ENCODE assay signal across 13 mouse cellular contexts in the genomic region with DNA sequence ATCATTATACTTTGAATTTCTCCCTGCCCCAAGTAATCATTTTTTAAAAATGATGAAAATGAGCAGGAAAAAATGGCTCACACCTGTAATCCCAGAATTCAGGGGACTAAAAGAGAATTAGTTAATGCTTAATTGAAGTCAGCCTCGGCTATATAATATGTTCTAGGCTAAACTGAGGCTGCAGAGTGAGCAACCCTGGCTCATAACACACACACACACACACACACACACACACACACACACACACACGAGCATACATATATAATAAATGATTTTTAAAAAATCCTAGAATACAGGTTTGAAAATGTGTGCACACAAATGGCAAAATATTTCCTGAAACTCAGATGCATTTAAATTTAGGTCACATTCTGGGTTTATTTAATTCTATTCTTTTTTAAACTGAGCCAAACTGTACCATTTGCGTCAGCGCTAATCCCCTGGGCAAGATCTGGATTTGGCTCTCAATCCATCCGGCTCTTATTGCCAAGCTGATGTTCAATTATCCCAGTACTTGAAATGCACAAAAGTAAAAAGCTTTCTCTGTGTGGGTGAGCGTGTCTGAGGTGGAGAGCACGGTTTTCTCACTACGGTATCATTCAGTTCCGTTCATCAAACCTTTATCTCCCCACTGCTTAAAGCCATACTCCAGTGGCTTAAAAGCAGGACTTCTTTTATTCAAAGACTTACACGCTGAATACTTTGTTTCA. TPM values are rescaled to one million over a fixed set of nuclear protein-coding genes. Genes with fewer than 3 reads are reported as not detected.
DNase-seq lines count a peak whose midpoint lies in the region; ATAC-seq and TF ChIP-seq lines count a peak whose summit lies in the region.
"Had no signal": no experiment of that assay in that cellular context is flagged by ENCODE, and none has a peak within 500 bp of the region (broad histone marks: within the 10 kb centered on the region; RNA-seq: fewer than 3 reads in every experiment).

No protein-coding gene starts in this region.

- no peaks in the 10 kb centered on the region for H3K27me3 ChIP-seq in forebrain, embryonic 15.5 days
- H3K27me3 ChIP-seq in midbrain, postnatal 0 days (ENCODE audit: insufficient read depth, low read length) = no peaks in the 10 kb centered on the region
- H3K27me3 ChIP-seq in kidney, embryonic 14.5 days (ENCODE audit: control insufficient read depth, insufficient read depth, low read length) = no peaks in the 10 kb centered on the region
- H3K27me3 ChIP-seq: intestine, embryonic 15.5 days; liver, embryonic 15.5 days; megakaryocyte, embryonic 14.5 days had no signal

- 10% methylated on average over 10 of the region's 10 CpGs for WGBS in forebrain, embryonic 15.5 days
- 26% methylated on average over 10 of the region's 10 CpGs for WGBS in midbrain, postnatal 0 days
- 86% methylated on average over 10 of the region's 10 CpGs for WGBS in kidney, embryonic 14.5 days

- H3K4me1 ChIP-seq in forebrain, embryonic 15.5 days = peaks cover 18% of the 10 kb centered on the region
- H3K4me1 ChIP-seq in midbrain, postnatal 0 days (ENCODE audit: insufficient read depth, low read length) = peaks cover 2% of the 10 kb centered on the region; the same call in 1 of the 2 replicates
- no peaks in the 10 kb centered on the region for H3K4me1 ChIP-seq in kidney, embryonic 14.5 days (ENCODE audit: control insufficient read depth, insufficient read depth, low read length)
- H3K4me1 ChIP-seq: intestine, embryonic 15.5 days; liver, embryonic 15.5 days; megakaryocyte, embryonic 14.5 days had no signal

- H3K36me3 ChIP-seq in forebrain, embryonic 15.5 days = no peaks in the 10 kb centered on the region
- no peaks in the 10 kb centered on the region for H3K36me3 ChIP-seq in midbrain, postnatal 0 days (ENCODE audit: insufficient read depth, low read length)
- no peaks in the 10 kb centered on the region for H3K36me3 ChIP-seq in kidney, embryonic 14.5 days (ENCODE audit: control insufficient read depth, insufficient read depth, low read length)
- H3K36me3 ChIP-seq: intestine, embryonic 15.5 days; liver, embryonic 15.5 days had no signal

- H3K4me2 ChIP-seq in forebrain, embryonic 15.5 days (replicated peaks) = peak overlapping the region; percentile 23
- H3K4me2 ChIP-seq in midbrain, postnatal 0 days (ENCODE audit: low read depth, low read length, poor library complexity, severe bottlenecking) = no peak overlapping the region
- no peak overlapping the region for H3K4me2 ChIP-seq in kidney, embryonic 14.5 days (replicated peaks; ENCODE audit: low read depth, low read length)
- H3K4me2 ChIP-seq: intestine, embryonic 15.5 days; liver, embryonic 15.5 days had no signal

- no peak overlapping the region for H3K9ac ChIP-seq in forebrain, embryonic 15.5 days (replicated peaks)
- H3K9ac ChIP-seq in midbrain, postnatal 0 days (replicated peaks; ENCODE audit: low read length, poor library complexity, severe bottlenecking) = no peak overlapping the region
- H3K9ac ChIP-seq in kidney, embryonic 14.5 days (ENCODE audit: low read depth, low read length) = no peak overlapping the region
- H3K9ac ChIP-seq: intestine, embryonic 15.5 days; liver, embryonic 15.5 days had no signal

- no peaks in the 10 kb centered on the region for H3K9me3 ChIP-seq in forebrain, embryonic 15.5 days
- H3K9me3 ChIP-seq in midbrain, postnatal 0 days (ENCODE audit: low read length) = no peaks in the 10 kb centered on the region
- H3K9me3 ChIP-seq in kidney, embryonic 14.5 days (ENCODE audit: control insufficient read depth, low read length) = no peaks in the 10 kb centered on the region
- H3K9me3 ChIP-seq: intestine, embryonic 15.5 days; liver, embryonic 15.5 days; megakaryocyte, embryonic 14.5 days had no signal

- TF ChIP-seq CTCF in midbrain, postnatal 0 days (IDR thresholded peaks at IDR 0.05) = no peak

- no peak overlapping the region for H3K4me3 ChIP-seq in forebrain, embryonic 15.5 days
- H3K4me3 ChIP-seq in midbrain, postnatal 0 days (ENCODE audit: low read depth, low read length) = no peak overlapping the region
- no peak overlapping the region for H3K4me3 ChIP-seq in kidney, embryonic 14.5 days (ENCODE audit: low read length)
- H3K4me3 ChIP-seq: intestine, embryonic 15.5 days; liver, embryonic 15.5 days; megakaryocyte, embryonic 14.5 days had no signal

- intact Hi-C loops in left cerebral cortex, postnatal 36 days (cut with DNase I) = no loop called here

- H3K27ac ChIP-seq in forebrain, embryonic 15.5 days (replicated peaks) = peak overlapping the region; percentile 80
- no peak overlapping the region for H3K27ac ChIP-seq in midbrain, postnatal 0 days (ENCODE audit: low read depth, low read length)
- no peak overlapping the region for H3K27ac ChIP-seq in kidney, embryonic 14.5 days (ENCODE audit: low read depth, low read length)
- H3K27ac ChIP-seq: intestine, embryonic 15.5 days; liver, embryonic 15.5 days had no signal

- ATAC-seq in frontal cortex, adult (ENCODE audit: low TSS enrichment) = peak; percentile 89
- peak; percentile 92 for ATAC-seq in forebrain, embryonic 15.5 days (replicated peaks)
- no peak for ATAC-seq in midbrain, postnatal 0 days (ENCODE audit: low FRiP score)
- ATAC-seq in kidney, embryonic 14.5 days (ENCODE audit: low FRiP score, low TSS enrichment) = no peak
- ATAC-seq: CD4-positive, CD25-positive, alpha-beta regulatory T cell, adult 4 months; intestine, embryonic 15.5 days had no signal

- no peak for DNase-seq in frontal cortex, postnatal 10 days (ENCODE audit: low spot score in 2 of 2)
- DNase-seq in left cerebral cortex, adult 11 months (ENCODE audit: low spot score) = peak; percentile 4
- no peak for DNase-seq in left cerebral cortex, postnatal 36 days (ENCODE audit: low spot score in 2 of 2)
- peak; percentile 65 for DNase-seq in midbrain, postnatal 0 days (ENCODE audit: low spot score)
- DNase-seq in adipocyte (ENCODE audit: low spot score) = no peak
- DNase-seq: gastrocnemius, postnatal 36 days had no signal

RNA-seq across cellular contexts. Expression of gene Slco1c1, which starts 43.8 kb away (rescaled TPM):
- total RNA-seq in left cerebral cortex, postnatal 36 days (2021) = 10 to 100 TPM; 54.6 to 61.0 TPM
- polyA plus RNA-seq in forebrain, embryonic 15.5 days (2015; fragmentation: Nextera tagmentation; extraction: Ambion mirVana) = 15.6 and 19.6 TPM in 2 replicates
- 28.6 and 31.8 TPM in 2 replicates for total RNA-seq in midbrain, postnatal 0 days (2014; rRNA removed)
- 24.8 and 25.0 TPM in 2 replicates for polyA plus RNA-seq in midbrain, postnatal 0 days (2015; fragmentation: Nextera tagmentation; extraction: Ambion mirVana)
- polyA plus RNA-seq in kidney, embryonic 14.5 days (2014; fragmentation: Nextera tagmentation; extraction: Ambion mirVana) = 0.21 and 0.32 TPM in 2 replicates
- total RNA-seq: gastrocnemius, postnatal 36 days had no signal
- polyA plus RNA-seq: CD4-positive, CD25-positive, alpha-beta regulatory T cell, adult 4 months; liver, embryonic 15.5 days had no signal

Comparison
In these comparisons a context has a peak if more than half of its experiments do, and no peak if none do; other contexts are left out.
1. DNase-seq: peak in left cerebral cortex, adult 11 months (single experiment) and midbrain, postnatal 0 days (single experiment); none in frontal cortex, postnatal 10 days (0 of 2), left cerebral cortex, postnatal 36 days (0 of 2) and adipocyte (single experiment).
2. ATAC-seq: peak in frontal cortex, adult (single experiment) and forebrain, embryonic 15.5 days (single experiment); none in midbrain, postnatal 0 days (single experiment) and kidney, embryonic 14.5 days (single experiment).
3. RNA of gene Slco1c1, which starts 43.8 kb away (polyA plus RNA-seq): 24.8 to 25.0 TPM in midbrain, postnatal 0 days and 15.6 to 19.6 TPM in forebrain, embryonic 15.5 days; 0.21 to 0.32 TPM in kidney, embryonic 14.5 days; every median in the first group is over 10 times any median in the second.